Mouse (Mus musculus) spleen, adult 2 months (tissue): ENCODE measurements around the gene 2700097O09Rik.
"Not testable (repeated sequence)": the region's sequence is repeated elsewhere in the genome, so short reads cannot be mapped to it uniquely, and the experiment has no call there.

ENCODE experiments used
- CTCF ChIP-seq: fragments of 200-500 bp; IDR thresholded peaks from 2 replicates; pipeline ENCODE4 v1.5.1; 2011; ENCODE audit warnings: mild to moderate bottlenecking, inconsistent platforms; ENCODE audit not compliant: insufficient read depth, insufficient read length, insufficient replicate concordance; ENCODE audit errors: extremely low read depth
- POLR2A ChIP-seq: fragments of 200-500 bp; IDR thresholded peaks from 2 replicates; pipeline ENCODE4 v1.6.1; 2011; ENCODE audit warnings: low read depth, low read length, inconsistent platforms

DNA sequence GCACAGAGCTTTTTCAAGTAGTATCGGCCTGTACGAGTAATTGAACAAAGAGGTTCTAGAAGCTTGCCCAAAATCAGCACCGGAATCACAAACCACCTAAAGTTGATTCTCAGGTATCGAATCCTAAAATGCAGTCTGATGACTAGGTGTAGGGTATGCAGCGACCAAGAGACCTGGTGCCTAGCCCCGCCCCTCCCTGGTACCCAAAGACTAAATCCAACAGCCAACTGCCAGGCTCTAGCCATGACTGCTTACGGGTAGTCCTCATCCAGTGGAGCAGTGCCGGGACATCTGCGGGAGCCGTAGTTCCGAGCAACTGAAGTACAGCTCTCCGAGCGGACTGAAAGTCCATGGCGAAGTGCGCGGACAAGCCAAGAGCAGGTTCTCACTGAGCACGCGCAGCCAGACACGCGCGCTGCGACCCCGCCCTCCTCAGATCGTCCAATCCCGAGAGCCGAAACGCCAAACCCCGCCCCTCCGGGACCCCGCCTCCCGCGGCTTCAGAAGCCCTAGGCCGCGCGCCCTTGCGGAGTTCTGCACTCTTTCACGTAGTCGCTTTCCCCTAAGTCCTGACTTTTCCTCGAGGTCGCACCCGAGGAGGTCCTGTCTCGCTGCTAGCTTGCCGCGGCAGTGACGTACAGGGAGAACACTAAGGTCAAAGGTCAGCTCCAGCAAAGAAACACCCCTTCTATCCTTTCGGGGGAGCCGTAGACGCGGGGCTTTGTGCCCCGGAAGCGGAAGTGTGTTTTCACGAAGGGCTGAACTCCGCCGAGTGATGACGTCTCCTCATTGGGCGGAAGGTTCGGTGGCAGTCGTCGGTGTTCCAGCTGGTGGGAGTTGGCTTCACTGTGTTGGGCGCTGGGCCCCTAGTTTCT lies at the start of gene 2700097O09Rik, which contains the start of gene Srp54a:
- peak; percentile 15; the same call in 1 of the 2 replicates for TF ChIP-seq POLR2A
- TF ChIP-seq CTCF, result not testable (repeated sequence)
